ENCODE assay signal across 18 mouse cellular contexts in genomic region chr17:66781910-66782309, GRCm38 (mm10).
DNase-seq lines count a peak whose midpoint lies in the region; ATAC-seq lines count a peak whose summit lies in the region.
"Had no signal": no experiment of that assay in that cellular context is flagged by ENCODE, and none has a peak within 500 bp of the region (broad histone marks: within the 10 kb centered on the region; RNA-seq: fewer than 3 reads in every experiment).

No protein-coding gene starts in this region.

- H3K27me3 ChIP-seq in hindbrain, embryonic 10.5 days (ENCODE audit: insufficient read depth, poor library complexity, severe bottlenecking): no peaks in the 10 kb centered on the region
- H3K27me3 ChIP-seq in hindbrain, embryonic 12.5 days: no peaks in the 10 kb centered on the region
- no peaks in the 10 kb centered on the region for H3K27me3 ChIP-seq in forebrain, embryonic 16.5 days (replicated peaks; ENCODE audit: control insufficient read depth, insufficient read depth, low read length)
- H3K27me3 ChIP-seq: heart, embryonic 12.5 days; neural tube, embryonic 13.5 days had no signal

- H3K4me2 ChIP-seq in hindbrain, embryonic 12.5 days (replicated peaks): no peak overlapping the region
- H3K4me2 ChIP-seq in forebrain, embryonic 16.5 days (ENCODE audit: low read length): no peak overlapping the region
- H3K4me2 ChIP-seq: heart, embryonic 12.5 days; limb, embryonic 13.5 days; neural tube, embryonic 13.5 days had no signal

- H3K36me3 ChIP-seq in hindbrain, embryonic 10.5 days: no peaks in the 10 kb centered on the region
- no peaks in the 10 kb centered on the region for H3K36me3 ChIP-seq in hindbrain, embryonic 12.5 days
- no peaks in the 10 kb centered on the region for H3K36me3 ChIP-seq in forebrain, embryonic 16.5 days (ENCODE audit: control insufficient read depth, insufficient read depth)
- H3K36me3 ChIP-seq: embryonic facial prominence, embryonic 10.5 days; heart, embryonic 12.5 days; limb, embryonic 13.5 days; neural tube, embryonic 13.5 days had no signal

- H3K4me1 ChIP-seq in hindbrain, embryonic 10.5 days (replicated peaks): peaks cover 37% of the 10 kb centered on the region
- H3K4me1 ChIP-seq in hindbrain, embryonic 12.5 days: peaks cover 19% of the 10 kb centered on the region
- peaks cover 11% of the 10 kb centered on the region for H3K4me1 ChIP-seq in forebrain, embryonic 16.5 days (replicated peaks; ENCODE audit: control insufficient read depth, insufficient read depth, low read length)

- no peak overlapping the region for H3K9ac ChIP-seq in hindbrain, embryonic 12.5 days
- no peak overlapping the region for H3K9ac ChIP-seq in forebrain, embryonic 16.5 days (replicated peaks; ENCODE audit: low read depth, low read length)
- H3K9ac ChIP-seq: heart, embryonic 12.5 days; limb, embryonic 13.5 days; neural tube, embryonic 13.5 days had no signal

- no peaks in the 10 kb centered on the region for H3K9me3 ChIP-seq in hindbrain, embryonic 10.5 days
- no peaks in the 10 kb centered on the region for H3K9me3 ChIP-seq in hindbrain, embryonic 12.5 days (replicated peaks)
- H3K9me3 ChIP-seq in forebrain, embryonic 16.5 days (ENCODE audit: control insufficient read depth, low read length): no peaks in the 10 kb centered on the region
- H3K9me3 ChIP-seq: embryonic facial prominence, embryonic 10.5 days; heart, embryonic 12.5 days; limb, embryonic 13.5 days; neural tube, embryonic 13.5 days had no signal

- DNase-seq in hindbrain, embryonic 10.5 days (ENCODE audit: low spot score): no peak
- peak; percentile 13 for DNase-seq in lung, postnatal 36 days
- no peak for DNase-seq in lung, postnatal 10 days
- peak; percentile 20 to 30 for DNase-seq in gastrocnemius, adult 8-10 months (ENCODE audit: low spot score in 2 of 2)
- peak; percentile 39 to 44 for DNase-seq in left cerebral cortex, postnatal 36 days (ENCODE audit: low spot score in 2 of 2)
- no peak for DNase-seq in spleen, postnatal 10 days (ENCODE audit: low spot score in 2 of 2)
- DNase-seq: cerebellum, postnatal 14 days; thymus, postnatal 36 days had no signal

- peak overlapping the region; percentile 23; the same call in 1 of the 2 replicates for H3K27ac ChIP-seq in hindbrain, embryonic 10.5 days
- no peak overlapping the region for H3K27ac ChIP-seq in hindbrain, embryonic 12.5 days
- no peak overlapping the region for H3K27ac ChIP-seq in forebrain, embryonic 16.5 days (ENCODE audit: low read length)
- H3K27ac ChIP-seq: embryonic facial prominence, embryonic 10.5 days; limb, embryonic 13.5 days; macrophage; neural tube, embryonic 13.5 days had no signal

- no peak overlapping the region for H3K4me3 ChIP-seq in hindbrain, embryonic 10.5 days
- no peak overlapping the region for H3K4me3 ChIP-seq in hindbrain, embryonic 12.5 days
- no peak overlapping the region for H3K4me3 ChIP-seq in forebrain, embryonic 16.5 days (replicated peaks; ENCODE audit: low read length)
- H3K4me3 ChIP-seq: embryonic facial prominence, embryonic 10.5 days; erythroblast, embryonic 14.5 days; heart, embryonic 12.5 days; limb, embryonic 13.5 days; neural tube, embryonic 13.5 days had no signal

- intact Hi-C loops in left cerebral cortex, postnatal 36 days (cut with DNase I): no loop called here

- WGBS in hindbrain, embryonic 10.5 days: 82% methylated on average over 3 of the region's 3 CpGs
- WGBS in hindbrain, embryonic 12.5 days: 81% methylated on average over 3 of the region's 3 CpGs
- 73% methylated on average over 3 of the region's 3 CpGs for WGBS in forebrain, embryonic 16.5 days

- no peak for ATAC-seq in hindbrain, embryonic 12.5 days (ENCODE audit: low FRiP score)
- no peak for ATAC-seq in forebrain, embryonic 16.5 days
- ATAC-seq: CD4-positive, CD25-positive, alpha-beta regulatory T cell, adult 4 months; inflammation-experienced regulatory T-cells, adult 6 months had no signal

Comparison
In these comparisons a context has a peak if more than half of its experiments do, and no peak if none do; other contexts are left out.
1. DNase-seq: peak in lung, postnatal 36 days (single experiment), gastrocnemius, adult 8-10 months (2 of 2) and left cerebral cortex, postnatal 36 days (2 of 2); none in hindbrain, embryonic 10.5 days (single experiment), lung, postnatal 10 days (single experiment) and spleen, postnatal 10 days (0 of 2).